Mouse (Mus musculus): ENCODE results near the gene Ccne1. TPM values are rescaled to one million over a fixed set of nuclear protein-coding genes. Genes with fewer than 3 reads are reported as not detected.
A peak's percentile ranks its signal among the peaks of the same experiment; 100 is the strongest.

The Ccne1 gene
- polyA plus RNA-seq, 1 experiment: not detected

- TF ChIP-seq CTCF (IDR thresholded peaks at IDR 0.05; ENCODE audit: insufficient read depth, low read depth, low read length) (no peak), POLR2A (IDR thresholded peaks at IDR 0.05; ENCODE audit: insufficient read depth, low read depth, low read length) (no peak)
- H3K27ac ChIP-seq (ENCODE audit: insufficient read depth, low read depth, low read length): no peak overlapping the region
- H3K4me3 ChIP-seq (ENCODE audit: insufficient read depth, low read depth, low read length): no peak overlapping the region
- peaks cover 4% of the 10 kb centered on the region for H3K4me1 ChIP-seq (ENCODE audit: control insufficient read depth, insufficient read depth, low read length)
- WGBS: 68% methylated on average over 5 of the region's 5 CpGs
Measured at GRCm38 (mm10) chr7:38071065-38071464, 36.3 kb downstream of the Ccne1 start.

GRCm38 (mm10) chr7:38070663-38071062, 36.7 kb downstream of the Ccne1 start:
- H3K4me3 ChIP-seq (ENCODE audit: insufficient read depth, low read depth, low read length): no peak overlapping the region
- TF ChIP-seq CTCF (IDR thresholded peaks at IDR 0.05; ENCODE audit: insufficient read depth, low read depth, low read length) (no peak), POLR2A (IDR thresholded peaks at IDR 0.05; ENCODE audit: insufficient read depth, low read depth, low read length) (no peak)
- H3K27ac ChIP-seq (ENCODE audit: insufficient read depth, low read depth, low read length): no peak overlapping the region
- WGBS: 35% methylated on average over 2 of the region's 2 CpGs
- peaks cover 4% of the 10 kb centered on the region for H3K4me1 ChIP-seq (ENCODE audit: control insufficient read depth, insufficient read depth, low read length)

GRCm38 (mm10) chr7:38064431-38064830, 42.9 kb downstream of the Ccne1 start:
- no peak overlapping the region for H3K27ac ChIP-seq (ENCODE audit: insufficient read depth, low read depth, low read length)
- H3K4me1 ChIP-seq (ENCODE audit: control insufficient read depth, insufficient read depth, low read length): peaks cover 9% of the 10 kb centered on the region
- TF ChIP-seq CTCF (IDR thresholded peaks at IDR 0.05; ENCODE audit: insufficient read depth, low read depth, low read length) (no peak), POLR2A (IDR thresholded peaks at IDR 0.05; ENCODE audit: insufficient read depth, low read depth, low read length) (no peak)
- WGBS: 73% methylated on average over 4 of the region's 4 CpGs
- H3K4me3 ChIP-seq (ENCODE audit: insufficient read depth, low read depth, low read length): no peak overlapping the region

- TF ChIP-seq CTCF (IDR thresholded peaks at IDR 0.05; ENCODE audit: insufficient read depth, low read depth, low read length) (peak; percentile 97), POLR2A (IDR thresholded peaks at IDR 0.05; ENCODE audit: insufficient read depth, low read depth, low read length) (no peak; the same call in none of the 2 replicates)
- WGBS: 2% methylated on average over 56 of the region's 57 CpGs
- Histone ChIP-seq H3K4me3 (ENCODE audit: insufficient read depth, low read depth, low read length) (peak overlapping the region; percentile 52), H3K27ac (ENCODE audit: insufficient read depth, low read depth, low read length) (no peak overlapping the region; the same call in 1 of the 2 replicates), H3K4me1 (ENCODE audit: control insufficient read depth, insufficient read depth, low read length) (peaks cover 13% of the 10 kb centered on the region)
Measured at GRCm38 (mm10) chr7:38061060-38061970, 46.0 kb downstream of the Ccne1 start.

GRCm38 (mm10) chr7:38059636-38060330, 47.6 kb downstream of the Ccne1 start:
- 83% methylated on average over 8 of the region's 8 CpGs for WGBS
- Histone ChIP-seq H3K27ac (ENCODE audit: insufficient read depth, low read depth, low read length) (no peak overlapping the region), H3K4me1 (ENCODE audit: control insufficient read depth, insufficient read depth, low read length) (peaks cover 16% of the 10 kb centered on the region), H3K4me3 (ENCODE audit: insufficient read depth, low read depth, low read length) (no peak overlapping the region)
- no peak for TF ChIP-seq POLR2A (IDR thresholded peaks at IDR 0.05; ENCODE audit: insufficient read depth, low read depth, low read length)
- TF ChIP-seq CTCF (IDR thresholded peaks at IDR 0.05; ENCODE audit: insufficient read depth, low read depth, low read length): no peak

- Histone ChIP-seq H3K4me1 (ENCODE audit: control insufficient read depth, insufficient read depth, low read length) (peaks cover 16% of the 10 kb centered on the region), H3K4me3 (ENCODE audit: insufficient read depth, low read depth, low read length) (no peak overlapping the region), H3K27ac (ENCODE audit: insufficient read depth, low read depth, low read length) (no peak overlapping the region)
- 57% methylated on average over 7 of the region's 7 CpGs for WGBS
- no peak for TF ChIP-seq POLR2A (IDR thresholded peaks at IDR 0.05; ENCODE audit: insufficient read depth, low read depth, low read length)
- no peak for TF ChIP-seq CTCF (IDR thresholded peaks at IDR 0.05; ENCODE audit: insufficient read depth, low read depth, low read length)
Measured at GRCm38 (mm10) chr7:38059096-38059495, 48.2 kb downstream of the Ccne1 start.

GRCm38 (mm10) chr7:38055996-38056395, 51.3 kb downstream of the Ccne1 start:
- H3K4me1 ChIP-seq (ENCODE audit: control insufficient read depth, insufficient read depth, low read length): peaks cover 10% of the 10 kb centered on the region
- no peak for TF ChIP-seq POLR2A (IDR thresholded peaks at IDR 0.05; ENCODE audit: insufficient read depth, low read depth, low read length)
- no peak for TF ChIP-seq CTCF (IDR thresholded peaks at IDR 0.05; ENCODE audit: insufficient read depth, low read depth, low read length)
- 51% methylated on average over 2 of the region's 2 CpGs for whole genome bisulfite sequencing
- no peak overlapping the region for H3K27ac ChIP-seq (ENCODE audit: insufficient read depth, low read depth, low read length)
- H3K4me3 ChIP-seq (ENCODE audit: insufficient read depth, low read depth, low read length): no peak overlapping the region

- H3K27ac ChIP-seq (ENCODE audit: insufficient read depth, low read depth, low read length): no peak overlapping the region
- no peak for TF ChIP-seq CTCF (IDR thresholded peaks at IDR 0.05; ENCODE audit: insufficient read depth, low read depth, low read length)
- H3K4me1 ChIP-seq (ENCODE audit: control insufficient read depth, insufficient read depth, low read length): peaks cover 6% of the 10 kb centered on the region
- WGBS: 90% methylated on average over 9 of the region's 9 CpGs
- H3K4me3 ChIP-seq (ENCODE audit: insufficient read depth, low read depth, low read length): no peak overlapping the region
Measured at GRCm38 (mm10) chr7:38054246-38054645, 53.1 kb downstream of the Ccne1 start.

Other genes starting within 250 kb of the Ccne1 start
- not detected in 2 replicates for gene Uri1, start 84.0 kb downstream of the Ccne1 start, polyA plus RNA-seq (2012; ENCODE audit: insufficient read depth, insufficient read length, low replicate concordance, missing spikeins)
- gene 1600014C10Rik, start 75.7 kb upstream of the Ccne1 start, polyA plus RNA-seq (2012; ENCODE audit: insufficient read depth, insufficient read length, low replicate concordance, missing spikeins): not detected in 2 replicates
- not detected in 2 replicates for gene Plekhf1, start 120.5 kb upstream of the Ccne1 start, polyA plus RNA-seq (2012; ENCODE audit: insufficient read depth, insufficient read length, low replicate concordance, missing spikeins)
- gene Pop4, start 163.9 kb upstream of the Ccne1 start, polyA plus RNA-seq (2012; ENCODE audit: insufficient read depth, insufficient read length, low replicate concordance, missing spikeins): not detected in 2 replicates

All from olfactory bulb, adult 2 months (tissue).